Mouse (Mus musculus): Measurements from ENCODE around the gene Ncoa3. TPM values are rescaled to one million over a fixed set of nuclear protein-coding genes. Genes with fewer than 3 reads are reported as not detected.
A peak's percentile ranks its signal among the peaks of the same experiment; 100 is the strongest.
"Not testable (repeated sequence)": the region's sequence is repeated elsewhere in the genome, so short reads cannot be mapped to it uniquely, and the experiment has no call there.

The Ncoa3 gene
- polyA plus RNA-seq, 1 experiment from 2014 or later: 14.4 TPM

- Histone ChIP-seq H3K9me3 (no peaks in the 10 kb centered on the region), H3K4me2 (replicated peaks) (no peak overlapping the region), H3K36me3 (peaks cover 49% of the 10 kb centered on the region), H3K9ac (replicated peaks) (no peak overlapping the region), H3K4me1 (replicated peaks) (peaks cover 12% of the 10 kb centered on the region), H3K27me3 (no peaks in the 10 kb centered on the region), H3K27ac (no peak overlapping the region), H3K4me3 (replicated peaks) (no peak overlapping the region)
- no peak for ATAC-seq
- WGBS: 87% methylated on average over 10 of the region's 10 CpGs
These were observed 80.6 kb downstream of the Ncoa3 start for GRCm38 (mm10) chr2:166073082-166073481.

GRCm38 (mm10) chr2:166074322-166074721, 81.9 kb downstream of the Ncoa3 start:
- H3K36me3 ChIP-seq: peaks cover 48% of the 10 kb centered on the region
- no peak overlapping the region for H3K9ac ChIP-seq (replicated peaks)
- peaks cover 12% of the 10 kb centered on the region for H3K4me1 ChIP-seq (replicated peaks)
- H3K27me3 ChIP-seq: no peaks in the 10 kb centered on the region
- no peak overlapping the region for H3K4me2 ChIP-seq (replicated peaks)
- 52% methylated on average over 6 of the region's 6 CpGs for WGBS
- ATAC-seq: no peak
- H3K4me3 ChIP-seq (replicated peaks): no peak overlapping the region
- peak overlapping the region; percentile 58; the same call in 1 of the 2 replicates for H3K27ac ChIP-seq
- no peaks in the 10 kb centered on the region for H3K9me3 ChIP-seq

- Histone ChIP-seq H3K27ac (no peak overlapping the region), H3K36me3 (peaks cover 23% of the 10 kb centered on the region), H3K4me3 (replicated peaks) (no peak overlapping the region), H3K9ac (replicated peaks) (no peak overlapping the region), H3K4me2 (replicated peaks) (no peak overlapping the region), H3K27me3 (no peaks in the 10 kb centered on the region), H3K9me3 (no peaks in the 10 kb centered on the region), H3K4me1 (replicated peaks) (peaks cover 17% of the 10 kb centered on the region)
- WGBS: 93% methylated on average over 9 of the region's 9 CpGs
- ATAC-seq: no peak
These were observed 84.9 kb downstream of the Ncoa3 start for GRCm38 (mm10) chr2:166077371-166077770.

- peaks cover 21% of the 10 kb centered on the region for H3K4me1 ChIP-seq (replicated peaks)
- WGBS: 94% methylated on average over 14 of the region's 14 CpGs
These were observed 86.8 kb downstream of the Ncoa3 start for GRCm38 (mm10) chr2:166079231-166079630.

GRCm38 (mm10) chr2:166079961-166080885, 87.8 kb downstream of the Ncoa3 start:
- peaks cover 13% of the 10 kb centered on the region; the same call in 1 of the 2 replicates for H3K36me3 ChIP-seq
- no peaks in the 10 kb centered on the region for H3K27me3 ChIP-seq
- no peak overlapping the region for H3K27ac ChIP-seq
- H3K9ac ChIP-seq (replicated peaks): peak overlapping the region; percentile 16; the same call in 1 of the 2 replicates
- 60% methylated on average over 17 of the region's 17 CpGs for WGBS
- H3K9me3 ChIP-seq: no peaks in the 10 kb centered on the region
- no peak overlapping the region for H3K4me3 ChIP-seq (replicated peaks)
- H3K4me2 ChIP-seq (replicated peaks): no peak overlapping the region
- peaks cover 14% of the 10 kb centered on the region for H3K4me1 ChIP-seq (replicated peaks)
- 0 out of 2 replicates have a peak, but pooled peaks have one; percentile 28 for ATAC-seq

More at GRCm38 (mm10) chr2:166079231-166079630, 86.8 kb downstream of the Ncoa3 start:
- ATAC-seq: no peak
- Histone ChIP-seq H3K9ac (replicated peaks) (no peak overlapping the region), H3K36me3 (peaks cover 13% of the 10 kb centered on the region; the same call in 1 of the 2 replicates), H3K27ac (no peak overlapping the region), H3K9me3 (no peaks in the 10 kb centered on the region), H3K4me3 (replicated peaks) (no peak overlapping the region), H3K27me3 (no peaks in the 10 kb centered on the region), H3K4me2 (replicated peaks) (no peak overlapping the region)

GRCm38 (mm10) chr2:166080967-166081750, 88.7 kb downstream of the Ncoa3 start:
- no peaks in the 10 kb centered on the region for H3K9me3 ChIP-seq
- no peak overlapping the region for H3K4me3 ChIP-seq (replicated peaks)
- no peaks in the 10 kb centered on the region for H3K27me3 ChIP-seq
- 87% methylated on average over 21 of the region's 21 CpGs for WGBS
- no peak overlapping the region for H3K4me2 ChIP-seq (replicated peaks)
- peaks cover 14% of the 10 kb centered on the region; the same call in 1 of the 2 replicates for H3K36me3 ChIP-seq
- H3K27ac ChIP-seq: no peak overlapping the region
- H3K4me1 ChIP-seq (replicated peaks): peaks cover 14% of the 10 kb centered on the region
- ATAC-seq: no peak
- H3K9ac ChIP-seq (replicated peaks): peak overlapping the region; percentile 16; the same call in 1 of the 2 replicates

- Histone ChIP-seq H3K36me3 (peaks cover 25% of the 10 kb centered on the region; the same call in 1 of the 2 replicates), H3K27ac (no peak overlapping the region), H3K9me3 (no peaks in the 10 kb centered on the region), H3K4me1 (replicated peaks) (peaks cover 14% of the 10 kb centered on the region), H3K4me2 (replicated peaks) (no peak overlapping the region), H3K27me3 (no peaks in the 10 kb centered on the region), H3K4me3 (replicated peaks) (no peak overlapping the region), H3K9ac (replicated peaks) (no peak overlapping the region)
- WGBS: 62% methylated on average over 5 of the region's 5 CpGs
- ATAC-seq: no peak
These were observed 89.8 kb downstream of the Ncoa3 start for GRCm38 (mm10) chr2:166082193-166082592.

- WGBS: 80% methylated on average over 10 of the region's 10 CpGs
- Histone ChIP-seq H3K9me3 (no peaks in the 10 kb centered on the region), H3K27ac (no peak overlapping the region), H3K9ac (replicated peaks) (no peak overlapping the region), H3K4me2 (replicated peaks) (no peak overlapping the region), H3K4me1 (replicated peaks) (peaks cover 14% of the 10 kb centered on the region), H3K27me3 (no peaks in the 10 kb centered on the region), H3K4me3 (replicated peaks) (no peak overlapping the region), H3K36me3 (peaks cover 25% of the 10 kb centered on the region; the same call in 1 of the 2 replicates)
- ATAC-seq: no peak
These were observed 90.2 kb downstream of the Ncoa3 start for GRCm38 (mm10) chr2:166082661-166083060.

- no peak for ATAC-seq
- H3K9ac ChIP-seq (replicated peaks): no peak overlapping the region
- WGBS: 70% methylated on average over 9 of the region's 9 CpGs
These were observed 91.2 kb downstream of the Ncoa3 start for GRCm38 (mm10) chr2:166083542-166084031.

GRCm38 (mm10) chr2:166084111-166084510, 91.7 kb downstream of the Ncoa3 start:
- H3K9me3 ChIP-seq: no peaks in the 10 kb centered on the region
- no peaks in the 10 kb centered on the region for H3K27me3 ChIP-seq
- no peak overlapping the region; the same call in 1 of the 2 replicates for H3K27ac ChIP-seq
- ATAC-seq: no peak
- H3K4me3 ChIP-seq (replicated peaks): no peak overlapping the region
- peaks cover 14% of the 10 kb centered on the region for H3K4me1 ChIP-seq (replicated peaks)
- no peak overlapping the region for H3K4me2 ChIP-seq (replicated peaks)
- H3K9ac ChIP-seq (replicated peaks): no peak overlapping the region
- 90% methylated on average over 7 of the region's 7 CpGs for WGBS
- H3K36me3 ChIP-seq: peaks cover 13% of the 10 kb centered on the region; the same call in 1 of the 2 replicates

More at GRCm38 (mm10) chr2:166083542-166084031, 91.2 kb downstream of the Ncoa3 start:
- H3K9me3 ChIP-seq: no peaks in the 10 kb centered on the region
- peaks cover 18% of the 10 kb centered on the region; the same call in 1 of the 2 replicates for H3K36me3 ChIP-seq
- H3K4me1 ChIP-seq (replicated peaks): peaks cover 14% of the 10 kb centered on the region
- H3K4me2 ChIP-seq (replicated peaks): no peak overlapping the region
- H3K4me3 ChIP-seq (replicated peaks): no peak overlapping the region
- H3K27ac ChIP-seq: peak overlapping the region; percentile 56; the same call in 1 of the 2 replicates
- H3K27me3 ChIP-seq: no peaks in the 10 kb centered on the region

- H3K9ac ChIP-seq (replicated peaks); H3K27me3 ChIP-seq; H3K9me3 ChIP-seq; H3K4me2 ChIP-seq (replicated peaks); H3K27ac ChIP-seq; H3K4me3 ChIP-seq (replicated peaks); ATAC-seq: not testable (repeated sequence)
- peaks cover 15% of the 10 kb centered on the region for H3K4me1 ChIP-seq (replicated peaks)
- WGBS: 42% methylated on average over 6 of the region's 6 CpGs
- 0 out of 2 replicates have a peak, but pooled peaks cover 12% of the 10 kb centered on the region for H3K36me3 ChIP-seq
These were observed 92.5 kb downstream of the Ncoa3 start for GRCm38 (mm10) chr2:166084964-166085363.

All from midbrain, embryonic 13.5 days (tissue).